Mouse (Mus musculus): ENCODE data around the gene Aldh3b2. TPM values are rescaled to one million over a fixed set of nuclear protein-coding genes. Genes with fewer than 3 reads are reported as not detected.

The Aldh3b2 gene
- polyA plus RNA-seq (2015; fragmentation: Nextera tagmentation; extraction: Ambion mirVana), result 0.17 and 0.51 TPM in 2 replicates

GRCm38 (mm10) chr19:3972229-3972628, at the start of gene Aldh3b2:
Aldh3b2 (plus strand) TSS chr19:3972328.
- Histone ChIP-seq H3K9me3 (ENCODE audit: control insufficient read depth) (no peaks in the 10 kb centered on the region), H3K36me3 (ENCODE audit: control insufficient read depth, insufficient read depth) (no peaks in the 10 kb centered on the region), H3K27me3 (replicated peaks; ENCODE audit: control insufficient read depth, insufficient read depth, low read length) (no peaks in the 10 kb centered on the region), H3K27ac (ENCODE audit: low read depth, low read length) (no peak within 1 kb of the TSS), H3K4me1 (replicated peaks; ENCODE audit: control insufficient read depth, insufficient read depth, low read length) (no peaks in the 10 kb centered on the region; the same call in 1 of the 2 replicates), H3K9ac (ENCODE audit: low read depth, low read length) (peak within 1 kb of the TSS; percentile 31; the same call in 1 of the 2 replicates), H3K4me3 (ENCODE audit: low read depth, low read length) (no peak within 1 kb of the TSS), H3K4me2 (replicated peaks; ENCODE audit: low read depth) (no peak within 1 kb of the TSS)
- ATAC-seq, result peak; percentile 78
- no peak for TF ChIP-seq CTCF (IDR thresholded peaks at IDR 0.05; ENCODE audit: low read depth)
- 17% methylated on average over 9 of the region's 9 CpGs for WGBS

DNA sequence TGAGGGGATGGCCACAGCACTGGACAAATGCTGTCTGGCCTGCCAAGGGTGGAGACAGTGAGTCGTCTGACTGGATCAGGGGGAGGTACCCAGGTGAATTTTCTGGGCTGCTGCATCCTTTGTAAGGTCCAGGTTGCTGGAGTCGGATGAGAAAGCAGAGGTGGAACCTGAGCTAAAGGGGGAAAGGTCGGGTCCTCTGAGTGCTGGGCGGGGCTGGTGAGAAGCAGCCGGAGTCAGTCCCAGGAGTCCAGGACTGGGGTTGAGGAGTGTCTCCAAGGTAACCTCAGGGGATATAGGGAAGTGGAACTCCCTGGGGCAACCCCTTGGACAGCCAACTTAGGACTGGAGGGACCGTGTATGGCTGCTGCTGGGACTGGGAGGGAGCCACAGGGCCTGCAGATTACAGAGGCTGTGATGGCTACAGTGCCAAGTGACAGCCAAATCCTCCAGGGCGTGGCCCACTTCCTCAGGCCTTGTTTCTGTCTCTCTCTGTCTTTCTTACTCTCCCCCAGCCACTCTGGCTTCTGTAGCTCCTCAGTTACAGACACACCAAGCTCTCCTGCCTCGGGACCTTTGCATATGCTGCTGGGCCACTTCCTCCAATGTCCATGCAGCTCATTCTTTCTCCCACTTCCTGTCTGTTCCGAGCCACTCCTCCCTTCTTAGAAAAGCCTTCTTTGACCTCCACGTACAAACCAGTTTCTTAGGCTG, 49.3 kb upstream of the Aldh3b2 start:
- Histone ChIP-seq H3K27me3 (replicated peaks; ENCODE audit: control insufficient read depth, insufficient read depth, low read length) (no peaks in the 10 kb centered on the region), H3K4me2 (replicated peaks; ENCODE audit: low read depth) (no peak overlapping the region), H3K4me1 (replicated peaks; ENCODE audit: control insufficient read depth, insufficient read depth, low read length) (0 out of 2 replicates have a peak, but pooled peaks cover 7% of the 10 kb centered on the region), H3K27ac (ENCODE audit: low read depth, low read length) (no peak overlapping the region; the same call in 1 of the 2 replicates), H3K9ac (ENCODE audit: low read depth, low read length) (no peak overlapping the region), H3K9me3 (ENCODE audit: control insufficient read depth) (no peaks in the 10 kb centered on the region), H3K36me3 (ENCODE audit: control insufficient read depth, insufficient read depth) (no peaks in the 10 kb centered on the region), H3K4me3 (ENCODE audit: low read depth, low read length) (no peak overlapping the region)
- 40% methylated on average over 10 of the region's 10 CpGs for WGBS
- peak; percentile 41; the same call in 1 of the 2 replicates for ATAC-seq
- peak; percentile 23; the same call in 1 of the 2 replicates for TF ChIP-seq CTCF (IDR thresholded peaks at IDR 0.05; ENCODE audit: low read depth)

- H3K9ac ChIP-seq (ENCODE audit: low read depth, low read length), result no peak overlapping the region
- H3K4me3 ChIP-seq (ENCODE audit: low read depth, low read length), result no peak overlapping the region
- H3K27ac ChIP-seq (ENCODE audit: low read depth, low read length), result no peak overlapping the region
- H3K4me2 ChIP-seq (replicated peaks; ENCODE audit: low read depth), result no peak overlapping the region
- WGBS, result 58% methylated on average over 13 of the region's 13 CpGs
- no peak for TF ChIP-seq CTCF (IDR thresholded peaks at IDR 0.05; ENCODE audit: low read depth)
- H3K9me3 ChIP-seq (ENCODE audit: control insufficient read depth), result no peaks in the 10 kb centered on the region
- peak; percentile 15; the same call in 1 of the 2 replicates for ATAC-seq
- 0 out of 2 replicates have a peak, but pooled peaks cover 7% of the 10 kb centered on the region for H3K4me1 ChIP-seq (replicated peaks; ENCODE audit: control insufficient read depth, insufficient read depth, low read length)
- no peaks in the 10 kb centered on the region for H3K36me3 ChIP-seq (ENCODE audit: control insufficient read depth, insufficient read depth)
- no peaks in the 10 kb centered on the region for H3K27me3 ChIP-seq (replicated peaks; ENCODE audit: control insufficient read depth, insufficient read depth, low read length)
Measured at GRCm38 (mm10) chr19:3923586-3923985, 48.5 kb upstream of the Aldh3b2 start.

GRCm38 (mm10) chr19:3924190-3924589, 47.9 kb upstream of the Aldh3b2 start:
- H3K4me3 ChIP-seq (ENCODE audit: low read depth, low read length), result no peak overlapping the region
- no peak overlapping the region for H3K9ac ChIP-seq (ENCODE audit: low read depth, low read length)
- no peak for TF ChIP-seq CTCF (IDR thresholded peaks at IDR 0.05; ENCODE audit: low read depth)
- H3K9me3 ChIP-seq (ENCODE audit: control insufficient read depth), result no peaks in the 10 kb centered on the region
- no peak for ATAC-seq
- 85% methylated on average over 8 of the region's 8 CpGs for WGBS
- no peak overlapping the region for H3K27ac ChIP-seq (ENCODE audit: low read depth, low read length)
- 0 out of 2 replicates have a peak, but pooled peaks cover 7% of the 10 kb centered on the region for H3K4me1 ChIP-seq (replicated peaks; ENCODE audit: control insufficient read depth, insufficient read depth, low read length)
- no peaks in the 10 kb centered on the region for H3K27me3 ChIP-seq (replicated peaks; ENCODE audit: control insufficient read depth, insufficient read depth, low read length)
- no peaks in the 10 kb centered on the region for H3K36me3 ChIP-seq (ENCODE audit: control insufficient read depth, insufficient read depth)
- H3K4me2 ChIP-seq (replicated peaks; ENCODE audit: low read depth), result no peak overlapping the region

DNA sequence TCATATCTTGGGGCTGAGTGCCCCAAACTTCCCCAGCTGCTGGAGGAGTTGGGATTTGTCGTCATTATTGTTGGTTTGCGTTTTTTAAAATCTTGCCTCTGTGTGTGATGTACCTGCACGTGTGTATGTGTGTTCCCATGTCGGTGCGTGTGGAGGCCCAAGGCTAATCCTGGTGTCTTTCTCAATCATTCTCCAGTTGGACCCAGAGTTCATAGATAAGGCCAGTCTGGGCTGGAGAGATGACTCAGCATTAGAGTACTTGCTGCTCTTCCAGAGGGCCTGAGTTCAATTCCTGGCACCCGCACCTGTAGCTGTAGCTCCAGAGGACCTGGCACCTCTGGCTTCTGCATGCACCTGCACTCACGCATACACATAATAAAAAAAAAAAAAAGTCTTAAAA, 47.3 kb upstream of the Aldh3b2 start:
- peak; percentile 39; the same call in 1 of the 2 replicates for ATAC-seq
- Histone ChIP-seq H3K27me3 (replicated peaks; ENCODE audit: control insufficient read depth, insufficient read depth, low read length) (no peaks in the 10 kb centered on the region), H3K4me2 (replicated peaks; ENCODE audit: low read depth) (no peak overlapping the region), H3K4me1 (replicated peaks; ENCODE audit: control insufficient read depth, insufficient read depth, low read length) (peaks cover 13% of the 10 kb centered on the region; the same call in 1 of the 2 replicates), H3K27ac (ENCODE audit: low read depth, low read length) (no peak overlapping the region), H3K4me3 (ENCODE audit: low read depth, low read length) (no peak overlapping the region), H3K9ac (ENCODE audit: low read depth, low read length) (no peak overlapping the region), H3K36me3 (ENCODE audit: control insufficient read depth, insufficient read depth) (no peaks in the 10 kb centered on the region), H3K9me3 (ENCODE audit: control insufficient read depth) (no peaks in the 10 kb centered on the region)
- TF ChIP-seq CTCF (IDR thresholded peaks at IDR 0.05; ENCODE audit: low read depth), result no peak
- WGBS, result 70% methylated on average over 7 of the region's 7 CpGs

DNA sequence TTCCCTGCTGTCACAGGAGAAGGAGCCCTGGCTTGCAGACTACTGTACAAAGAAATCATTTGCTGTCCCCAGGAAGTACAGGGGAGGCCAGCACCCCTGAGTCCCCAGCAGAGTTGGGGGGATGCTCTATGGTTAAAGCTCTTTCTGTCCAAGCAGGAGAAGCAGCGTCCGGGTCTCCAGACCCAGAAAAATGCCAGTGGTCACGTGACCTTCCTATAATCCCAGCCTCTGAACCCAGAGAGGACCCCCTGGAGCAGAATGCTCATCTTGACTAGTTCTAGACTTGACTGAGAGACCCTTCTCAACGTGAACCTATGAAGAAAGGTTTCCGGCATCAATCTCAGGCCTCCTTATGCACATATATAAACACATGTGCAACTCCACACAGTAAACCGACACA, 46.3 kb upstream of the Aldh3b2 start:
- H3K27me3 ChIP-seq (replicated peaks; ENCODE audit: control insufficient read depth, insufficient read depth, low read length), result no peaks in the 10 kb centered on the region
- no peaks in the 10 kb centered on the region for H3K9me3 ChIP-seq (ENCODE audit: control insufficient read depth)
- WGBS, result 84% methylated on average over 6 of the region's 6 CpGs
- no peak overlapping the region for H3K9ac ChIP-seq (ENCODE audit: low read depth, low read length)
- no peak overlapping the region for H3K27ac ChIP-seq (ENCODE audit: low read depth, low read length)
- no peaks in the 10 kb centered on the region; the same call in 1 of the 2 replicates for H3K36me3 ChIP-seq (ENCODE audit: control insufficient read depth, insufficient read depth)
- no peak for ATAC-seq
- peaks cover 18% of the 10 kb centered on the region; the same call in 1 of the 2 replicates for H3K4me1 ChIP-seq (replicated peaks; ENCODE audit: control insufficient read depth, insufficient read depth, low read length)
- no peak overlapping the region for H3K4me3 ChIP-seq (ENCODE audit: low read depth, low read length)
- TF ChIP-seq CTCF (IDR thresholded peaks at IDR 0.05; ENCODE audit: low read depth), result no peak
- no peak overlapping the region for H3K4me2 ChIP-seq (replicated peaks; ENCODE audit: low read depth)

All from intestine, postnatal 0 days (tissue).